In genomic region chr5:67426011-67426410, GRCm38 (mm10) we compare ENCODE assay signal across 9 mouse cellular contexts. TPM values are rescaled to one million over a fixed set of nuclear protein-coding genes. Genes with fewer than 3 reads are reported as not detected.
DNase-seq lines count a peak whose midpoint lies in the region; ATAC-seq and TF ChIP-seq lines count a peak whose summit lies in the region.
"Had no signal": no experiment of that assay in that cellular context is flagged by ENCODE, and none has a peak within 500 bp of the region (broad histone marks: within the 10 kb centered on the region; RNA-seq: fewer than 3 reads in every experiment).

No protein-coding gene starts in this region.

- no peak for ATAC-seq in liver, embryonic 11.5 days (replicated peaks; ENCODE audit: low FRiP score)
- no peak for ATAC-seq in embryonic facial prominence, embryonic 15.5 days (ENCODE audit: insufficient number of reproducible peaks, low FRiP score, low TSS enrichment, low read depth)
- ATAC-seq in granulocyte monocyte progenitor cell, adult 5-6 weeks (replicated peaks; ENCODE audit: poor library complexity, severe bottlenecking), result no peak

- H3K4me1 ChIP-seq in liver, embryonic 11.5 days (replicated peaks; ENCODE audit: control insufficient read depth, insufficient read depth, low read length), result no peaks in the 10 kb centered on the region; the same call in 1 of the 2 replicates
- peaks cover 12% of the 10 kb centered on the region for H3K4me1 ChIP-seq in embryonic facial prominence, embryonic 15.5 days
- peaks cover 35% of the 10 kb centered on the region for H3K4me1 ChIP-seq in limb, embryonic 10.5 days
- peaks cover 10% of the 10 kb centered on the region for H3K4me1 ChIP-seq in olfactory bulb, adult 2 months (ENCODE audit: control insufficient read depth, insufficient read depth, low read length)

- peak overlapping the region; percentile 88 for H3K4me2 ChIP-seq in liver, embryonic 11.5 days
- H3K4me2 ChIP-seq in embryonic facial prominence, embryonic 15.5 days (replicated peaks), result peak overlapping the region; percentile 94

- H3K9me3 ChIP-seq in liver, embryonic 11.5 days (ENCODE audit: control insufficient read depth, low read length), result no peaks in the 10 kb centered on the region
- no peaks in the 10 kb centered on the region for H3K9me3 ChIP-seq in embryonic facial prominence, embryonic 15.5 days (replicated peaks)
- no peaks in the 10 kb centered on the region for H3K9me3 ChIP-seq in limb, embryonic 10.5 days (replicated peaks)

- peaks cover 15% of the 10 kb centered on the region for H3K27me3 ChIP-seq in liver, embryonic 11.5 days (replicated peaks; ENCODE audit: control insufficient read depth, insufficient read depth, low read length)
- H3K27me3 ChIP-seq in embryonic facial prominence, embryonic 15.5 days, result peaks cover 21% of the 10 kb centered on the region
- H3K27me3 ChIP-seq in limb, embryonic 10.5 days (ENCODE audit: low read depth, poor library complexity, severe bottlenecking), result peaks cover 17% of the 10 kb centered on the region

- TF ChIP-seq POLR2A in olfactory bulb, adult 2 months (IDR thresholded peaks at IDR 0.05; ENCODE audit: insufficient read depth, low read depth, low read length), result no peak

- WGBS in liver, embryonic 11.5 days, result 20% methylated on average over 5 of the region's 5 CpGs
- WGBS in embryonic facial prominence, embryonic 15.5 days, result 25% methylated on average over 5 of the region's 5 CpGs
- 18% methylated on average over 5 of the region's 5 CpGs for WGBS in limb, embryonic 10.5 days
- WGBS in olfactory bulb, adult 2 months, result 38% methylated on average over 5 of the region's 5 CpGs

- H3K27ac ChIP-seq in liver, embryonic 11.5 days (ENCODE audit: low read depth, low read length), result no peak overlapping the region
- no peak overlapping the region for H3K27ac ChIP-seq in embryonic facial prominence, embryonic 15.5 days (replicated peaks)
- H3K27ac ChIP-seq in limb, embryonic 10.5 days, result peak overlapping the region; percentile 90
- no peak overlapping the region for H3K27ac ChIP-seq in olfactory bulb, adult 2 months (ENCODE audit: insufficient read depth, low read depth, low read length)

- H3K9ac ChIP-seq in liver, embryonic 11.5 days (ENCODE audit: low read depth, low read length), result no peak overlapping the region
- H3K9ac ChIP-seq in embryonic facial prominence, embryonic 15.5 days, result no peak overlapping the region

- no peaks in the 10 kb centered on the region for H3K36me3 ChIP-seq in liver, embryonic 11.5 days (ENCODE audit: control insufficient read depth, insufficient read depth, low read length)
- H3K36me3 ChIP-seq in embryonic facial prominence, embryonic 15.5 days, result no peaks in the 10 kb centered on the region
- H3K36me3 ChIP-seq in limb, embryonic 10.5 days, result peaks cover 3% of the 10 kb centered on the region; the same call in 1 of the 2 replicates

- no peak for TF ChIP-seq CTCF in olfactory bulb, adult 2 months (IDR thresholded peaks at IDR 0.05; ENCODE audit: insufficient read depth, low read depth, low read length)

- H3K4me3 ChIP-seq in liver, embryonic 11.5 days (ENCODE audit: low read depth, low read length), result peak overlapping the region; percentile 73
- peak overlapping the region; percentile 67 for H3K4me3 ChIP-seq in embryonic facial prominence, embryonic 15.5 days (replicated peaks)
- peak overlapping the region; percentile 83 for H3K4me3 ChIP-seq in limb, embryonic 10.5 days
- peak overlapping the region; percentile 93; the same call in 1 of the 2 replicates for H3K4me3 ChIP-seq in olfactory bulb, adult 2 months (ENCODE audit: insufficient read depth, low read depth, low read length)

- no peak for DNase-seq in liver, embryonic 11.5 days (ENCODE audit: low spot score)
- DNase-seq in liver, result no peak
- DNase-seq in limb, embryonic 10.5 days (ENCODE audit: low spot score), result no peak
- DNase-seq in adrenal gland, postnatal 14 days, result no peak
- no peak for DNase-seq in spleen, adult 18-20 months
- DNase-seq: lung, postnatal 36 days had no signal

RNA-seq across cellular contexts. Expression of gene Bend4, which starts 2.1 kb away (rescaled TPM):
- 6.6 and 6.7 TPM in 2 replicates for polyA plus RNA-seq in liver, embryonic 11.5 days (2014; fragmentation: Nextera tagmentation; extraction: Ambion mirVana)
- 2.6 and 2.7 TPM in 2 replicates for polyA plus RNA-seq in embryonic facial prominence, embryonic 15.5 days (2015; fragmentation: Nextera tagmentation; extraction: Ambion mirVana)
- polyA plus RNA-seq in limb, embryonic 10.5 days (2016; fragmentation: Nextera tagmentation; extraction: Ambion mirVana), result 15.3 and 18.2 TPM in 2 replicates
- not detected in 2 replicates for polyA plus RNA-seq in olfactory bulb, adult 2 months (2012; ENCODE audit: insufficient read depth, insufficient read length, low replicate concordance, missing spikeins)
- total RNA-seq in granulocyte monocyte progenitor cell, adult 5-6 weeks (2014; fragmentation: Nextera tagmentation), result 0.85 and 1.0 TPM in 2 replicates
- total RNA-seq in granulocyte monocyte progenitor cell, adult 5-6 weeks (2017), result 0.72 and 1.3 TPM in 2 replicates
- 1.9 and 2.6 TPM in 2 replicates for total RNA-seq in adrenal gland, postnatal 14 days (2021)
